Mouse (Mus musculus) embryonic stem cell, embryonic (primary cell): Measurements from ENCODE around the gene Phldb2.

Experiments
- CTCF ChIA-PET, 4 experiments: fragments of 300-600 bp in 2 of 4; fragments of 350-600 bp in 2 of 4; sonication (Branson Sonifier 250); formaldehyde crosslinking; loops; one replicate each; lab custom pipeline; 2022; ENCODE audit warnings: inconsistent platforms in 2 of 4; lab: Charles Lee
- POLR2A ChIA-PET, 4 experiments: fragments of 300-600 bp in 2 of 4; fragments of 350-600 bp in 2 of 4; sonication (Branson Sonifier 250); formaldehyde crosslinking; loops; one replicate each; lab custom pipeline; 2022; ENCODE audit warnings: antibody characterized with exemption in 4 of 4, inconsistent platforms in 1 of 4; lab: Charles Lee

The Phldb2 gene

DNA sequence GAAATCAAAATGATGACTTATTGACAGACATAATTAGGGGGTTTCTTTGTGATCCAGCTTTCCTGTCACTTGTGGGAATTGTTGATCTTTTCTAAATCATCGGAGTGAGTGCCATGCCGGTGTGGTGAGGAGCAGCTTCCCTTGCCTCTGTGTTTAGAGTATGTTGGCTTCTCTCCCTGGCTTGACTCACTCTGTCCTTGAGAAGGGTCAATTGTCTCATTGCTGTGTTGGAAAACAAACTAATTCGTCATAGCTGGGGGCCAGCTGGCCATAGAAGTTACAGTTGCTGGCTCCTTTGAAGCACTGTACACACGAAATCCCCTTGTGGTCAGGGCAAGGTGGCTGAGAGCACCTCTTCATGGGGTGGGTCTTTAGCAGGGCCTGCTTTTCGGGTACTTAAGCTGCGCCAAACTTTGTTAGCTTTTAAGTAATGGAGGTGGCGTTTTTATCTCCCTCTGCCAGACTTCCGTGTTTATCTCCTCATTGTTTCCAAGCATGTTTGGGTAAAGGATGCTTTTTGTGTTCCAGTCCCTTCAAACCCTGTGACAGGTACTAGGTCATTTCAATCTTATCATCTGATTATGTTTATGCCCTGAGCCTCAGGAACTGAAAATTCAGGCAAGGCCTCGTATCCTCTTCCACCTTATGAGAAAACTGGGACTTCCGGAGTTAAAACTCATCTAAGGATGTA is 82.0 kb downstream of the Phldb2 start:
- ChIA-PET POLR2A (no interaction called here), CTCF (interaction anchor here in 1 of 4 experiments (0.6 kb wide), 1 partner anchor 20 kb away, joined by 3 read pairs; no protein-coding TSS in a partner anchor)

DNA sequence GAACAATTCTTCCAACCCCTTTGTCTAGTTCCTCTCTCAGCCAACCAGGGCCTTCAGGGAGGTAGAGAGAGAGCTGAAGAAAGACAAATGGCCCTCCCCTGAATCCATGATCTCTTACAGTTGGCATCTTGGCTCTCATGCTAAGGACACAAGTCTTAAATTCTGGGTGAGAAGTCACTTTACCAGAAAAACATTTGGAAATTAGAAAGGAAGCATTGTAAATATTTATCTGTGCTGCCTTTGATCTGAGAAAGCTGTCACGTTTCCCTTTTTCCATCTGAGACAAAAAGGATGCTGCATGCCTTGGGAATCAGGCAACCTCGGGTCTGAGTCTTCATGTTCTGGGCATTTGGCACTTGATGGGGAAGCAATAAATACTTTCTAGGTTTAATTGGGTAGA is 82.7 kb downstream of the Phldb2 start:
- POLR2A ChIA-PET: no interaction called here

DNA sequence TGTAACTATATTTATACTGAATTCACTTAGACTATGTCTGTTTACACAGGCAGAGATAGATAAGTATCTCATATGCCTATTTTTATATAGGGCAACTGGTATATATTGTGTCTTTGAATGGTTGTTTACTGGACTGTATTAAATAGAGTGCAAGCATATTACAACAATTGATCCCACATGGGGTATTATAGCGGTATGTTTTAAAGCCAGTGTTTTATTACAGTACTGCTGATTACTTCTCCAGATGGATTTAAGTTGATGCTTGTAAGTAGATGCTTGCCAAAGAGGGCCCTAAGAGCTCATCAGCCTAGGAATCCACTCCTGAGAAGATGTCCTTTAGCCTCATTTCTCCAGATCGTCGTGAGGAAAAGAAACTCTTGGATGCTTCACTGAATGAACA is 84.4 kb downstream of the Phldb2 start:
- POLR2A ChIA-PET: no interaction called here
- CTCF ChIA-PET: no interaction called here

More for the DNA sequence above, 82.7 kb downstream of the Phldb2 start:
- CTCF ChIA-PET: no interaction called here

DNA sequence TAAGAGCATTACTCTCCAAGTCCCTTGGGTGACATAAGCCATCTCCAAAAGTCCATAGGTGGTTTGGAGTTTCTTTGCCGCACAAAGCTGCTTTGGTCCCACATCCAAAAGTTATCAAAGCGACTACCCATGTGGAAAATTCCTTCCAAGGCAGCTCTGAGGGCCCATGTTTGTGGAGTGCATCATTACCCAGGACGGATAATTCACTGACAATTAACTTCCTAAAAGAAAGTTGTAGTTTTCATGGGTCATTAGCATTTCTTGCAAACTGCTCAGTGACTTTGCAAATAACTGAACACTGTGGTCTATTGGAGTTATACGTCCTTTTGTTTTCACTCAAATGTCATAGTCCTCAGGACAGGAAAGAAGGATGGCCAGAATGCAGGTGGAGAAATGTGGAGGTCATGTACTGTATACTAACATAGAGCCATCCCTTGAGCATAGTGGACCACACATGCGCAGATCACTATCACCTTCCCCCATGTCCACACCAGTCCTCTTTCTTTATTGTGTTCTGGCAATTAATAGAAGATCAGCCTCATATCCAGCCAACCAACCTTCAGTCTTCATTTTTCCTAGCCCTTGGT is 96.0 kb downstream of the Phldb2 start:
- ChIA-PET POLR2A (no interaction called here), CTCF (no interaction called here)

DNA sequence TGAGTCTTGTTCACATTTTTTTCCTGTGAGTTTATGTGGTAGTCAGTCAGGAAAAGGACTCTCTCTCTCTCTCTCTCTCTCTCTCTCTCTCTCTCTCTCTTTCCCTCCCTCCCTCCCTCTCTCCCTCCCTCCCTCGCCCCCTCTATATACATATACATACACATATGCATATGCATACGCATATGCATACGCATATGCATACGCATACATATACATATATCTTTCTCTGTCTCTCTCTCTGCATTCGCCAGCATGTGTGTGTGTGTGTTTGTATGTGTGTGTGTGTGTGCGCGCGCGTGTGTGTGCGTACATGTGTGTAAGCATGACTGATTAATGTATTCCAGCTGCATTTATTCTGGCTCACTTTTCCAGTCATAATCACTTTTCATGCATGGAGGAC is 98.9 kb downstream of the Phldb2 start:
- ChIA-PET POLR2A (no interaction called here), CTCF (no interaction called here)

DNA sequence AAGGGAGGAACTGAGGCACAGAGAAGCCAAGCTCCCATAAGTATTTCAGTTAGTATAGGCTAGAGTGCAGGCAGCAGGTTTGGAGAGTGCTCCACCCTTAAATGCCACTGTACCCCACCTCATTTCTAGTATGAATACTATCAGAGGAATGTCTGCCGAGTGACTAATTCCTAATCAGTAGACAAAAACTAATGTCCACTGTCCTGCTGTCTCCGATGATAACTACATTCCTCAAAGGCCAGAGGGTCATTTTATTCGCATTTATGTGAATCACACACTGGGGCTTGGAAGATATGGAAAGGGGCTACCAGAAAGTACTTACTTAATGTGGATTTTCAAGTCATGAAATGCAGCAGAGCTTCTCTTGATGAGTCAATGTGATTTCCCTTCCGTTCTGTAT is 104.4 kb downstream of the Phldb2 start:
- ChIA-PET POLR2A (no interaction called here), CTCF (no interaction called here)

DNA sequence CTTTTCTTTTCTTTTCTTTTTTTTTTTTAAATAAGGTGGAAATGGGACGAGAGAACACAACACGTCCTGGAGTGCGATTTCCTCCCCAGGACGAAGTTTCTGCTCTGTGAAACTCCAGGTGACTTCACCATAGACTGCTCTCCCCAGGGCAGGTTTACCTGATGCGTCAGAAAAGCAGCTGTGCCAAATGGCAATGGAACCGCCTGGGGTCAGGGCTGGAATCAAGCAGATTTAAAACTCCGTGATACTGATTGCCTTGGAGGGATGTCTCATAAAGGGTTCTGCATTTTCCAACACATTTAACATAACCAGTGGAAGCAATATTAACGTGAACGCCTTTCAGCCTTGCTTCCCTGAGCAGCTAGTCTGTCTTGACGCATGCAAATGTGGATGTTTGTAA is 108.5 kb downstream of the Phldb2 start:
- CTCF ChIA-PET: interaction anchor here in 3 of 4 experiments (0.6 to 4.1 kb wide), 6 partner anchors 29 to 160 kb away, joined by 3 to 17 read pairs (median 4); no protein-coding TSS in a partner anchor
- POLR2A ChIA-PET: interaction anchor here in 2 of 4 experiments (0.8 to 2.4 kb wide), 4 partner anchors 102 to 165 kb away, joined by 4 to 7 read pairs (median 6); partner anchors contain the start of genes Abhd10 (in 2 of the 2) and Plcxd2 (in 1 of the 2)

DNA sequence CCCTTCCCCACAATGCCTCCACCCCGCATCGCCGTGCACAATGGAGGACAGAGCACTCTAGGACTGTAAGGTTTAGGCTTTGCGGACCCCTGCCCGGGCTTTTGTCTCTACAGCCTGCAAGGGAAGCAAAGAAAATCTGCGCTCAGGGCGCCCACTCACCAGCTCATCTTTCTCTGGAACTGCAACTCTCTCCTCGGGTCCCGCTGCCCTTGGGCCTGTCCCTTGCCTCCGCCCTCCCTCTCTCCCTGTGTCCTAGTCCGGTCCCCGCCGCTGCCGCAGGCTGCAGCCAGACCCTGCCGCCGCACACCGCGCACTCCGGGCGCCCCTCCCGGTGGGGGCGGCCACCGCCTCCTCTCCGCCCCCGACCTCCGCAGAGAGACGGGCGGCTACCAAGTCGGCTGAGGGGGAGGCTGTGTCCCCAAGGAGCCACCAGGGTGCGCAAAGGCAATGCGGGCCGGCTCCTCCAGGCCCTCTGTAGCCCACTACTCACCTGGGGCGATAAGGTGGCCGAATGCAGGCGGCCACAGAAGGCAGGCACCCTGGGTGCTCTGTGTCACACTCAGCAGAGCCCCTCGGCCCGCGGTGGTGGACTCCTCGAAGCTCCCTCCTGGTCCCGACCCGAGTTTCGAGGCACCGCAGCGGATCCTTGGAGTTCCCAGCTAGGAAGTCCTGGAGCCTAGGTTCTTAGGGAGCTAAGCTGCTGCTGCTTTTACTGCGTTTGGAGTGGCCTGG is 109.2 kb downstream of the Phldb2 start:
- ChIA-PET CTCF (interaction anchor here (0.6 to 4.1 kb wide), 13 partner anchors 9 to 236 kb away, joined by 3 to 17 read pairs (median 4); partner anchors contain the start of gene Plcxd2 (in 1 of the 4)), POLR2A (interaction anchor here (0.5 to 2.4 kb wide), 13 partner anchors 10 to 1486 kb away, joined by 3 to 8 read pairs (median 4); partner anchors contain the start of genes Plcxd2 (in 3 of the 4) and Abhd10 (in 2 of the 4))

DNA sequence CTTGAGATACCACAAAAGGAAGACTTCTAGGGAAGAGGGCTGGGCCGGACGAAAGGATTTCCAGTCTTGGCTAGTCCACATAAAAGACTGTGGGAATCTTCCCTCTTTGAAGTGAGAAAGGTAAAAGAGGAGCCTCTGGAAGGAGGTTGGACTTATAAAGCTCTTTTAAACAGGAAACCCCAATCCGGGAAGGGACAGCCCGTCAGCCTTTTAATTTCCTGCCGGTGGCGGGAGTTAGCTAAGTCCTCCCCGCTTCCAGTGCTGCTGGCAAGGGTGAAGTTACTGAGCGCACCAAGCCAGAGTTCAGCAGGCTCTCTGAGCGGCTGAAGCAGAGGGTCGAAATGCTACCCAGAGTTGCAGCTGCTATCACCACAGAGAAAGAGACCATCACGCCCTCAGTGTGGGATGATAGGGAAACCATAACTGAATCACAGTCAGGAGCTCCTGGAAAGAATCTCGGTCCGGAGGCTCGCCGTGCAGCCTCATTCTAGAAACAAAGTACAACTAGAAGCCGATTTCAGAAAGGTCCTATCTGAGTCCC is 110.0 kb downstream of the Phldb2 start:
- CTCF ChIA-PET: interaction anchor here in 3 of 4 experiments (0.6 to 4.1 kb wide), 11 partner anchors 10 to 251 kb away, joined by 3 to 17 read pairs (median 4); partner anchors contain the start of gene Plcxd2 (in 1 of the 3)

DNA sequence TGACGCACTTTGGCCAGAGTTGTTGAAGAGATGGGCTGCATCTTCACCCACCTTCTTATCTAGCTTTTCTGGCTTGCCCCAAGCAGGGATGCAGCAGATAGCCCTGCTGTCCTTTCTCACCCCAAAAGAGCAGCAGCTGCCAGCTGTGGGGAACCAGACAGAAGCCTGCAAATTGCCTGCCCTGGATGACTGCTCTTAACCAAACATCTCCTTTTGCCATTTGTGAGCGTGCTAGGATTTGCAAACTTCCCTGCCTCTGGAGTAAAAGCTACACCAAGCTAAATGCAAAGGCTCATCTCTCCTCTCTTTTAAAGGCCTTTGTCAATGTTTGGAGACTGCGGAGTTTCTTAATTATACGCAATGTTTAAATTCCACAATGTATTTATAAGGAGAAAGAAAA is 111.0 kb downstream of the Phldb2 start:
- CTCF ChIA-PET: no interaction called here
- POLR2A ChIA-PET: interaction anchor here in 2 of 4 experiments (1.2 to 1.5 kb wide), 3 partner anchors 30 to 119 kb away, joined by 3 read pairs; no protein-coding TSS in a partner anchor

More for the DNA sequence above, 110.0 kb downstream of the Phldb2 start:
- POLR2A ChIA-PET: interaction anchor here (0.5 to 2.4 kb wide), 14 partner anchors 9 to 1486 kb away, joined by 3 to 8 read pairs (median 4); partner anchors contain the start of genes Abhd10 (in 2 of the 4) and Plcxd2 (in 2 of the 4)

DNA sequence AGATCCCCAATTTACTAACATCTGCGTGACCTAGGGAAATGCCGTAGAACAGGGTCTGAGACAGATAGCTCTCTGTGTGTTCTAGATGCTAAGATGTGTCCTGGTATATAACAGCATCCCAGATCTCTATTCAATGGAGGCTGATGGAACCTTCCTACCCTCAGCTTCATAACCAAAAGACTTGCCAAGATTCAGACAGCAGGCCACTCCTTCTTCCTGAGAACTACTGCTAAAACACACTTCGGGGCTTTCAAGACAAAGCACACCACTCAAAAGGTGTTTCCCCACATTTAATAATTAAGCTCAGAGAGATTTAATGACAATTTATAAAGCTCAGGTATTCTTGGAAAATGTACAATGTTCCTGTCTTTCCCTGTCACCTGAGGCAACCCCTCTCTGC is 111.6 kb downstream of the Phldb2 start:
- ChIA-PET POLR2A (interaction anchor here in 1 of 4 experiments (1.2 to 1.3 kb wide), 2 partner anchors 29 to 77 kb away, joined by 3 read pairs; no protein-coding TSS in a partner anchor), CTCF (interaction anchor here in 1 of 4 experiments (0.6 kb wide), 1 partner anchor 662 kb away, joined by 7 read pairs; no protein-coding TSS in a partner anchor)

DNA sequence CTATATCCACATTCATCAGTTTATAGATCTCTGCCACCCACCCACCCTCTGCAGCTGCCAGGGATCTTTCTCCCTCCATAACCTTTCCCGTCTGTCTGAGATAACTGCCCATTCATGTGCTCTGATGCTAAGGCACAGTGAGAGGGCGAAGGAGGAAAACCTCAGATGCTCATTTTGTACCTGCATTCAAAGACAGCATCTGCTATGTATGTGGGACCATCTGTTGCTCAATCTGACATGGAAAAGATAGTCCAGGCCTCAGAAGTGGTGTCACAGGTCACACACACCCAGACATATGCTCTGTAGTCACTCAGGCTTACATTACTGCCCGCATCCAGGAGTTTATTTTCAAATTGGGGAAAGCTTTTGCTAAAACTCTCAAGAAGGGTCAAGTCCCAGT is 112.4 kb downstream of the Phldb2 start:
- CTCF ChIA-PET: interaction anchor here in 1 of 4 experiments (0.6 kb wide), 1 partner anchor 663 kb away, joined by 7 read pairs; no protein-coding TSS in a partner anchor
- POLR2A ChIA-PET: interaction anchor here in 1 of 4 experiments (1.2 kb wide), 1 partner anchor 76 kb away, joined by 3 read pairs; no protein-coding TSS in a partner anchor

DNA sequence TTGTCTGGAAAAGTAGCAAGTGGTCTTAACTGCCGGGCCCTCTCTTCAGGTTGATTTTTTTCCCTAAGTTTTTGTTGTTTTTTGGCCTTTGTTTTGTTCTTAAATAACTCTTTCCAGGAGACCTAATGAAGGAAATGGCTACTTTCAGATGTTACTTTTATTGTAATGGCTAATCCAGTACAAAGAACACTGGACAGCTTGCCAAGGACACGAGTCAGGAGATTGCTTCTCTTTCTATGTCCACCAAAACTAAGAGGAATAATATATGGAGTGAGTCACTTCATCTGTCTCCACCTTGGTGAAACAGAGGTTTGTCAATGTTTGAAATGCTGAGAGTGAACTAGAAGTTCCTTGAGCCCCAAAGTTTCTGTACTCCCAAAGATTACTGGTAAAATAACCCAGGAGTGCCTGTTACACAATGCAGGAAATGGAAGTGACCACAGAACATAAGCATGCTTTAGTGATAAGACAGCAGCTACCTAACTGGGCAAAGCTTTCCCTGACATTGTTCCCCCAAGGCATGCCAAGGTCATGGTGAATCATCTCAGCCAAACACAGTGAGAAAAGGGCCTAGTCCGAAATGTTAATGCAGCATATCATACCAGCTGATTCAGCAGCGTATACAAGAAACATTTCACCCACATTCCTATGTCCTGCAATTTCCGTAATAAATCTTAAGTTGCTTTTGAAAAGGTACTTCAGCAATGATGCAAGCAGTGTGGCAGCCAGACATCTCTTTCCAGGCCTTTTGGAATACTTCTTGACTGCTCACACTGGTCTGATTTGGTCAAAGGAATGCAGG is 115.7 kb downstream of the Phldb2 start:
- CTCF ChIA-PET: no interaction called here

DNA sequence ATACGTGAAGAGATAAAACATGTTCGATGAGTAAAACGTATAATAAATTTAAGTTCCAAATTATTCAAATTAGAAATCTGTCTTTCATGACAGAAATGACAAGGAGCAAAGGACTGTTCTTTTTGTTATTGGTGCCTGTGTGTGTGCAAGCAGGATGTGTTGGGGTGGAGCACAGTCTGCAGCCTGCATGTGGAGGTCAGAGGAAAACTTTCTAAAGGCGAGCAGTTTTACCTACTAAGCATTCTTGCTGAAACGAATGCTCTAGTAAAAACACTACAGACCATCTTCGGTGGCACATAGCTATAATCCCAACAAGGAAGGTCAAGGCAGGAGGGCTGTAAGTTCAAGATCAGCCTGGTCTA is 120.7 kb downstream of the Phldb2 start:
- ChIA-PET POLR2A (no interaction called here), CTCF (no interaction called here)

More for the DNA sequence above, 115.7 kb downstream of the Phldb2 start:
- POLR2A ChIA-PET: no interaction called here

DNA sequence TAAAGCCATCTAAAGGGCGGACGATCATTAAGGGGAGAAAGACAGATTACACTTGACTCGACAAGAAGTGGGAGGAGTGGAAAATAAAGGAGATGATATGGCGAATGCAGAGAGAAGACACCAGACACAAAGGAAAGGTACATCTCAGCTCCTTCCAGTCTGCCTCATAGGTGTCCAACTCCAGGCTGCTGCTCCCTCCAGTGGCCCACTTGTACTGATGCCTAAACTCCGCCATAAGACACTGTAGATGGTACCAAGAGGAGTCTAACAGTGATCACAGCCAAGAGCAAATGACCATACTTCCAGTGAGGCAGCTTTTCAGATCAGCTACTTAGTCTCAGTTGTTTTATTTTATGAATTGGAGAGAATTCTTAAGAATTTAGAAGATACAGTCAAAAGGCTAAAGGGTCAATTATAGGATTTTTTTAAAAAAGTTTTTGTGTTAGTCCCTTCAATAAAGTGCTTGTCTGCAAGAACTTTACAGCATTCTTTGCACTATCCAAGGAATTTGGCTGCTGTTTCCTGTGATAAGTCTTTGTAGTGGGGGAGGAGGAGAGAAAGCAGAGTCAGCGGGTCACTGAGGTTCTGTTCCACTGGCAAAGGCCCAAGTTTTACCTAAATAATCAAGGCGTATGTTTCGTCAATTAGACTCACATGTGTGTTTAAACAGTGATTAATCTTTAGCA is 121.2 kb downstream of the Phldb2 start:
- POLR2A ChIA-PET: no interaction called here
- CTCF ChIA-PET: interaction anchor here in 1 of 4 experiments (0.6 kb wide), 1 partner anchor 79 kb away, joined by 3 read pairs; no protein-coding TSS in a partner anchor

DNA sequence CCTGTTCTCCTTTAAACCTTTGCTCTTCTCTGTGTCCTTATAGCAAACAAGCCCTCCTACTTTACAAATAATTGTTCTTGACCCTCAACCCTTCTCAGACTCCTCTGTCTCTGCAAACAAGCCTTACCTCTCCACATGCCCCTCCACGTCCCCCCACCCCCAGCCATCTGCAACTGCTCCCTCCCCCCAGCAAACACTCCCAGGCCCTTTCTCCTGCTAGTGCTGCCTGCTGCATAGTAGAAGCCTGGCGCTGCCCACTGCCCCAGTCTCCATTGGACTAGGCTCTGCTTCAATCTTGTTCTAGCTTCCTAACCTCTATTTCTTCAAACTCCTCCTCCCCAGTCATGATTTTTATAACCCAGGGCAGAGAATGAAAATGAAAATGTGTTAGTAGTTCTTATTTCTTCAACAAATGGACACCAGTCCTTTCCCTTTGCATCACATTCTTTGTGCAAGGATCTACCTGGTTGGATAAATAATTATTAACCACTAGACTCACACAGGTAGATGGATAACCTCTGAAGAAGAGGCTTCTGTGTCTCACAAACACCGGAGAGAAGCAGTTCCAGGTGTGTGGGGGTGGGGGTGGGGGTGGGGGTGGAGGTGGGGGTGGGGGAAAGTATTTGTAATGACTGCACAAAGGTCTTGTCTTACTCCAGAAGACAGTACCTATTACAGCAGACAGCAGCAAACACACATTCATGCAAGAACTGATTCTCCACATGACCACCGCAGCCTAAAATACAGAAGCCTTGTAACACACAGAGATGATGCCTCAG is 122.1 kb downstream of the Phldb2 start:
- CTCF ChIA-PET: no interaction called here
- POLR2A ChIA-PET: no interaction called here
